ENCODE assay signal across 8 mouse cellular contexts in the genomic region with DNA sequence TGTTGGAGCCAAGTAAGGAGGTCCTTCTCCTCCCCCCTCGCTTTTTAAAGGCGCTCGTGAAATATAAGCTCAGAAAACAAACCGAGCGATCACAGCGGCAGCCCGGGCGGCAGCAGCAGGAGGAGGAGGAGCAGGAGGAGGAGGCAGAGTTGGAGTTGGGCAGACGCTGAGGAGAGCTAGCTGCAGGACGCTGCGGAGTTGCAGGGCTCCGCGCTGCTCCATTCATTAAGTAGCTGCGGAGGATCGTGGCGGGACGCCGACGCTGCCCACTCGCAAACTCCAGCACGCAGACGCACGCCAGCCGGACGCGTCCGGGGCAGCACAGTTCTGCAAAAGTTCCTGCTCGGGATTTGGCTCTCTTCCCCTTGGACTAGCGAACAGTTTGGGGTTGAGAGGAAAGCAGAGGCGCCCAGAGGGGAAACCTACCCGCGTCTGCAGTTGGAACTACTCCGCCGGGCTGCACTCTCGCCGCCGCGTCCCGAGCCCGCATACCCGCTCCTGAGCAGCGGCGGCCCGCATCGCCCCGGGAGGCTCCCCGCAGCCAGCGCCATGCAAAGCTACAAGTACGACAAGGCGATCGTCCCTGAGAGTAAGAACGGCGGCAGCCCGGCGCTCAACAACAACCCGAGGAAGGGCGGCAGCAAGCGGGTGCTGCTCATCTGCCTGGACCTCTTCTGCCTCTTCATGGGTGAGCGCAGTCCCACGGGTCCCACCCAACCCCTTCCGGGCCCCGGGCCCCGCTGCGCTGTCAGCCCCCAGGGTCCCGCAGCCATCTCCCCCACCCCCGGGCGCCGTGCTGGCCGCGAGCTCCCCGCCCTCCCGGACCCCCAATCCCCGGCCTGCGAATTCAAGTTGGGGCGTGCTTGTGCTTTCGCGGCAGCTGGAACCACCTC. TPM values are rescaled to one million over a fixed set of nuclear protein-coding genes. Genes with fewer than 3 reads are reported as not detected.
DNase-seq lines count a peak whose midpoint lies in the region; ATAC-seq and TF ChIP-seq lines count a peak whose summit lies in the region.

A gene (plus strand): TSS at position 72 of the 893 bp plus-strand sequence.

- DNase-seq in cerebellum, adult 18-20 months, result peak; percentile 32 to 41
- DNase-seq in forebrain, postnatal 0 days, result peak; percentile 88
- DNase-seq in heart, postnatal 25 days (ENCODE audit: low spot score), result peak; percentile 87
- peak; percentile 78 to 89 for DNase-seq in layer of hippocampus, adult 2 months (ENCODE audit: low spot score in 2 of 2)
- DNase-seq in lung, adult 2 months, result peak; percentile 77
- DNase-seq in thymus, postnatal 0 days (ENCODE audit: low spot score), result peak; percentile 26

- 3% methylated on average over 70 of the region's 77 CpGs for WGBS in forebrain, postnatal 0 days
- under 1% methylated on average over 77 of the region's 77 CpGs for WGBS in lung, adult 2 months
- WGBS in olfactory bulb, adult 2 months, result under 1% methylated on average over 77 of the region's 77 CpGs

- TF ChIP-seq EP300 in ES-Bruce4 (IDR thresholded peaks at IDR 0.05; ENCODE audit: insufficient read depth, low read depth, low read length), result 0 out of 2 replicates have a peak, but pooled peaks have one; percentile 29

- peaks cover 12% of the 10 kb centered on the region for H3K36me3 ChIP-seq in ES-Bruce4 (ENCODE audit: control insufficient read depth, insufficient read depth, low read length, poor library complexity, severe bottlenecking)
- no peaks in the 10 kb centered on the region for H3K36me3 ChIP-seq in forebrain, postnatal 0 days (ENCODE audit: insufficient read depth)

- TF ChIP-seq POLR2A in ES-Bruce4 (IDR thresholded peaks at IDR 0.05; ENCODE audit: insufficient read depth, low read length), result no peak
- TF ChIP-seq POLR2A in lung, adult 2 months (IDR thresholded peaks at IDR 0.05; ENCODE audit: borderline replicate concordance, extremely low read depth, low read depth, low read length), result peak; percentile 98
- peak; percentile 40; the same call in 1 of the 2 replicates for TF ChIP-seq POLR2A in olfactory bulb, adult 2 months (IDR thresholded peaks at IDR 0.05; ENCODE audit: insufficient read depth, low read depth, low read length)

- H3K9ac ChIP-seq in ES-Bruce4 (ENCODE audit: low read depth, poor library complexity, severe bottlenecking), result peak within 1 kb of the TSS; percentile 93
- H3K9ac ChIP-seq in forebrain, postnatal 0 days, result peak within 1 kb of the TSS; percentile 70

- intact Hi-C loops in heart, postnatal 25 days (cut with DNase I), result loop anchor here (1.0 to 10.0 kb wide), 9 partner anchors 120 to 1217 kb away; no protein-coding TSS in a partner anchor

- H3K27me3 ChIP-seq in ES-Bruce4 (ENCODE audit: control insufficient read depth, insufficient read depth, low read length, poor library complexity, severe bottlenecking), result no peaks in the 10 kb centered on the region
- H3K27me3 ChIP-seq in forebrain, postnatal 0 days (ENCODE audit: insufficient read depth, low read length), result no peaks in the 10 kb centered on the region

- H3K9me3 ChIP-seq in ES-Bruce4 (replicated peaks; ENCODE audit: control insufficient read depth, insufficient read depth, low read length, poor library complexity, severe bottlenecking), result no peaks in the 10 kb centered on the region
- no peaks in the 10 kb centered on the region for H3K9me3 ChIP-seq in forebrain, postnatal 0 days (ENCODE audit: low read length)

- peak within 1 kb of the TSS; percentile 91 for H3K4me3 ChIP-seq in ES-Bruce4 (ENCODE audit: low read depth, low read length)
- H3K4me3 ChIP-seq in forebrain, postnatal 0 days (ENCODE audit: low read depth, low read length), result peak within 1 kb of the TSS; percentile 85
- H3K4me3 ChIP-seq in layer of hippocampus, adult 2 months, result peak within 1 kb of the TSS; percentile 90
- H3K4me3 ChIP-seq in lung, adult 2 months (replicated peaks; ENCODE audit: extremely low read depth, low read depth, low read length), result peak within 1 kb of the TSS; percentile 83
- peak within 1 kb of the TSS; percentile 79 for H3K4me3 ChIP-seq in olfactory bulb, adult 2 months (ENCODE audit: insufficient read depth, low read depth, low read length)

- TF ChIP-seq CTCF in ES-Bruce4 (IDR thresholded peaks at IDR 0.05; ENCODE audit: low read depth, low read length), result no peak
- no peak for TF ChIP-seq CTCF in forebrain, postnatal 0 days (IDR thresholded peaks at IDR 0.05; ENCODE audit: low read depth)
- TF ChIP-seq CTCF in layer of hippocampus, adult 2 months (conservative IDR thresholded peaks at IDR 0.05), result peak; percentile 28; the same call in 1 of the 2 replicates
- no peak for TF ChIP-seq CTCF in lung, adult 2 months (IDR thresholded peaks at IDR 0.05; ENCODE audit: insufficient read depth, low read length)
- TF ChIP-seq CTCF in olfactory bulb, adult 2 months (IDR thresholded peaks at IDR 0.05; ENCODE audit: insufficient read depth, low read depth, low read length), result no peak

- peaks cover 2% of the 10 kb centered on the region for H3K4me1 ChIP-seq in ES-Bruce4 (ENCODE audit: control insufficient read depth, insufficient read depth, low read length)
- 0 out of 2 replicates have a peak, but pooled peaks cover 8% of the 10 kb centered on the region for H3K4me1 ChIP-seq in forebrain, postnatal 0 days (ENCODE audit: insufficient read depth)
- H3K4me1 ChIP-seq in lung, adult 2 months (ENCODE audit: control insufficient read depth, insufficient read depth, low read length), result no peaks in the 10 kb centered on the region
- H3K4me1 ChIP-seq in olfactory bulb, adult 2 months (ENCODE audit: control insufficient read depth, insufficient read depth, low read length), result peaks cover 8% of the 10 kb centered on the region

- peak within 1 kb of the TSS; percentile 39 for H3K27ac ChIP-seq in ES-Bruce4 (ENCODE audit: insufficient read depth, low read length)
- peak within 1 kb of the TSS; percentile 87 for H3K27ac ChIP-seq in forebrain, postnatal 0 days (ENCODE audit: low read depth, low read length)
- H3K27ac ChIP-seq in layer of hippocampus, adult 2 months, result peak within 1 kb of the TSS; percentile 93
- H3K27ac ChIP-seq in olfactory bulb, adult 2 months (ENCODE audit: insufficient read depth, low read depth, low read length), result peak within 1 kb of the TSS; percentile 18

- H3K4me2 ChIP-seq in forebrain, postnatal 0 days (ENCODE audit: low read depth), result peak within 1 kb of the TSS; percentile 80

- ATAC-seq in forebrain, postnatal 0 days, result peak; percentile 81

RNA-seq across cellular contexts. Expression of the gene that starts here (rescaled TPM):
- polyA plus RNA-seq in ES-Bruce4 (2011; ENCODE audit: insufficient read depth, insufficient read length, low read depth, missing spikeins), result 16.1 and 17.5 TPM in 2 replicates
- 64.8 and 87.3 TPM in 2 replicates for total RNA-seq in forebrain, postnatal 0 days (2014; rRNA removed)
- polyA plus RNA-seq in forebrain, postnatal 0 days (2015; fragmentation: Nextera tagmentation; extraction: Ambion mirVana), result 82.8 and 117 TPM in 2 replicates
- total RNA-seq in heart, postnatal 25 days (2021), result 10 to 100 TPM; 71.9 to 74.8 TPM
- 100 to 1,000 TPM; 197 to 198 TPM for total RNA-seq in layer of hippocampus, adult 2 months (2021)
- polyA plus RNA-seq in lung, adult 2 months (2012; rRNA removed), result 170 and 187 TPM in 2 replicates
- not detected in 2 replicates for polyA plus RNA-seq in olfactory bulb, adult 2 months (2012; ENCODE audit: insufficient read depth, insufficient read length, low replicate concordance, missing spikeins)
- polyA plus RNA-seq in thymus, postnatal 0 days (2015; fragmentation: Nextera tagmentation; extraction: Ambion mirVana), result 22.5 and 22.7 TPM in 2 replicates

Comparison
In these comparisons a context has a peak if more than half of its experiments do, and no peak if none do; other contexts are left out.
1. Peak in every context shown above with its lines: DNase-seq, ATAC-seq, H3K4me3 ChIP-seq and H3K27ac ChIP-seq.
2. H3K27ac ChIP-seq: peak in every context shown above with its lines; median percentile 93 in layer of hippocampus, adult 2 months; 87 in forebrain, postnatal 0 days; 39 in ES-Bruce4; 18 in olfactory bulb, adult 2 months.
3. DNase-seq: peak in every context shown above with its lines; median percentile 88 in forebrain, postnatal 0 days; 87 in heart, postnatal 25 days; 84 in layer of hippocampus, adult 2 months; 77 in lung, adult 2 months; 36 in cerebellum, adult 18-20 months; 26 in thymus, postnatal 0 days.